Mouse (Mus musculus): ENCODE results near the gene Actl7b. TPM values are rescaled to one million over a fixed set of nuclear protein-coding genes. Genes with fewer than 3 reads are reported as not detected.

Actl7b gene
- total RNA-seq, 2 experiments from 2014 or later = not detected

- ATAC-seq (replicated peaks; ENCODE audit: poor library complexity, severe bottlenecking) = no peak
These were observed 23.3 kb downstream of the Actl7b start for GRCm38 (mm10) chr4:56717932-56718331.

GRCm38 (mm10) chr4:56716801-56717200 lies 24.4 kb downstream of the Actl7b start:
- ATAC-seq (replicated peaks; ENCODE audit: poor library complexity, severe bottlenecking) = no peak

- no peak for ATAC-seq (replicated peaks; ENCODE audit: poor library complexity, severe bottlenecking)
These were observed 28.1 kb downstream of the Actl7b start for GRCm38 (mm10) chr4:56713155-56713554.

GRCm38 (mm10) chr4:56702234-56702633 lies 39.0 kb downstream of the Actl7b start:
- ATAC-seq (replicated peaks; ENCODE audit: poor library complexity, severe bottlenecking) = no peak

- ATAC-seq (replicated peaks; ENCODE audit: poor library complexity, severe bottlenecking) = no peak
These were observed 42.6 kb downstream of the Actl7b start for GRCm38 (mm10) chr4:56698671-56699070.

GRCm38 (mm10) chr4:56696401-56696800 lies 44.8 kb downstream of the Actl7b start:
- ATAC-seq (replicated peaks; ENCODE audit: poor library complexity, severe bottlenecking) = no peak

Other genes starting within 250 kb of the Actl7b start
- not detected in 2 replicates for gene Gm26657, start 1.4 kb downstream of the Actl7b start, total RNA-seq (2014; fragmentation: Nextera tagmentation)
- not detected in 2 replicates for gene Gm26657, start 1.4 kb downstream of the Actl7b start, total RNA-seq (2017)
- not detected in 2 replicates for gene Actl7a, start 2.0 kb upstream of the Actl7b start, total RNA-seq (2014; fragmentation: Nextera tagmentation)
- gene Actl7a, start 2.0 kb upstream of the Actl7b start, total RNA-seq (2017) = not detected in 2 replicates
- gene Elp1, start 60.9 kb upstream of the Actl7b start, total RNA-seq (2014; fragmentation: Nextera tagmentation) = 52.5 and 59.4 TPM in 2 replicates
- gene Elp1, start 60.9 kb upstream of the Actl7b start, total RNA-seq (2017) = 39.4 and 60.0 TPM in 2 replicates
- gene Fam206a, start 60.9 kb upstream of the Actl7b start, total RNA-seq (2014; fragmentation: Nextera tagmentation) = 31.0 and 37.9 TPM in 2 replicates
- gene Fam206a, start 60.9 kb upstream of the Actl7b start, total RNA-seq (2017) = 8.7 and 10.1 TPM in 2 replicates
- gene Ctnnal1, start 123.7 kb upstream of the Actl7b start, total RNA-seq (2014; fragmentation: Nextera tagmentation) = 5.9 and 6.1 TPM in 2 replicates
- gene Ctnnal1, start 123.7 kb upstream of the Actl7b start, total RNA-seq (2017) = 2.0 TPM in 2 replicates
- 16.3 and 18.2 TPM in 2 replicates for gene Tmem245, start 206.0 kb upstream of the Actl7b start, total RNA-seq (2014; fragmentation: Nextera tagmentation)
- 9.9 and 10.1 TPM in 2 replicates for gene Tmem245, start 206.0 kb upstream of the Actl7b start, total RNA-seq (2017)
- gene Frrs1l, start 248.9 kb upstream of the Actl7b start, total RNA-seq (2014; fragmentation: Nextera tagmentation) = not detected in 2 replicates
- gene Frrs1l, start 248.9 kb upstream of the Actl7b start, total RNA-seq (2017) = not detected in 2 replicates